Mouse (Mus musculus) heart, embryonic 11.5 days (tissue): Measurements from ENCODE around the gene Tmem183a. TPM values are rescaled to one million over a fixed set of nuclear protein-coding genes. Genes with fewer than 3 reads are reported as not detected.
A peak's percentile ranks its signal among the peaks of the same experiment; 100 is the strongest.

Experiments used
- ATAC-seq: fragments of 200-750 bp; cut with Nextera tagmentation; replicated peaks from 2 replicates; pipeline ENCODE4 v1.8.0; 2017; ENCODE audit warnings: moderate library complexity; ENCODE audit not compliant: insufficient number of reproducible peaks, low FRiP score, low TSS enrichment
- H3K27ac ChIP-seq: fragments of 300-500 bp; sonication (generic); 2 replicates; pipeline ENCODE4 v1.5.1; 2014; ENCODE audit warnings: mild to moderate bottlenecking, low read depth, low read length
- H3K27me3 ChIP-seq: fragments of 300-500 bp; sonication (generic); 2 replicates; pipeline ENCODE4 v1.6.1; 2014; ENCODE audit warnings: mild to moderate bottlenecking, low read length, mixed read lengths; ENCODE audit not compliant: control insufficient read depth, insufficient read depth
- H3K36me3 ChIP-seq: fragments of 300-500 bp; sonication (generic); 2 replicates; pipeline ENCODE4 v1.6.1; 2014; ENCODE audit warnings: mild to moderate bottlenecking, low read length, moderate library complexity, mixed read lengths; ENCODE audit not compliant: control insufficient read depth, insufficient read depth
- H3K4me1 ChIP-seq: fragments of 300-500 bp; sonication (generic); 2 replicates; pipeline ENCODE4 v1.6.1; 2014; ENCODE audit warnings: low read length; ENCODE audit not compliant: control insufficient read depth, insufficient read depth
- H3K4me2 ChIP-seq: fragments of 300-500 bp; sonication (generic); 2 replicates; pipeline ENCODE4 v1.6.1; 2014; ENCODE audit warnings: mild to moderate bottlenecking, moderate library complexity
- H3K4me3 ChIP-seq: fragments of 300-500 bp; sonication (generic); 2 replicates; pipeline ENCODE4 v1.5.1; 2014; ENCODE audit warnings: low read depth, low read length
- H3K9ac ChIP-seq: fragments of 300-500 bp; sonication (generic); 2 replicates; pipeline ENCODE4 v1.6.1; 2014; ENCODE audit warnings: mild to moderate bottlenecking, low read depth, low read length, moderate library complexity
- H3K9me3 ChIP-seq: fragments of 300-500 bp; sonication (generic); replicated peaks from 2 replicates; pipeline ENCODE4 v1.6.1; 2016; ENCODE audit warnings: low read length; ENCODE audit not compliant: control insufficient read depth
- WGBS: fragments of 180-500 bp; shearing (Covaris S2); extraction: QIAGEN DNeasy Blood & Tissue Kit; methylation state at CpG from one replicate; pipeline ENCODE4 v1.1.7; 2014; ENCODE audit not compliant: insufficient replicate concordance; 5-methylcytosine and 5-hydroxymethylcytosine counted together
- polyA plus RNA-seq: library from polyadenylated mRNA; unstranded; fragments of >200 nt; fragmentation: Nextera tagmentation; extraction: Ambion mirVana; gene quantifications from 2 replicates; pipeline ENCODE4 v1.2.1, GENCODE M21; 2014

Gene Tmem183a
- polyA plus RNA-seq, 1 experiment from 2014 or later = 78.8 TPM

DNA sequence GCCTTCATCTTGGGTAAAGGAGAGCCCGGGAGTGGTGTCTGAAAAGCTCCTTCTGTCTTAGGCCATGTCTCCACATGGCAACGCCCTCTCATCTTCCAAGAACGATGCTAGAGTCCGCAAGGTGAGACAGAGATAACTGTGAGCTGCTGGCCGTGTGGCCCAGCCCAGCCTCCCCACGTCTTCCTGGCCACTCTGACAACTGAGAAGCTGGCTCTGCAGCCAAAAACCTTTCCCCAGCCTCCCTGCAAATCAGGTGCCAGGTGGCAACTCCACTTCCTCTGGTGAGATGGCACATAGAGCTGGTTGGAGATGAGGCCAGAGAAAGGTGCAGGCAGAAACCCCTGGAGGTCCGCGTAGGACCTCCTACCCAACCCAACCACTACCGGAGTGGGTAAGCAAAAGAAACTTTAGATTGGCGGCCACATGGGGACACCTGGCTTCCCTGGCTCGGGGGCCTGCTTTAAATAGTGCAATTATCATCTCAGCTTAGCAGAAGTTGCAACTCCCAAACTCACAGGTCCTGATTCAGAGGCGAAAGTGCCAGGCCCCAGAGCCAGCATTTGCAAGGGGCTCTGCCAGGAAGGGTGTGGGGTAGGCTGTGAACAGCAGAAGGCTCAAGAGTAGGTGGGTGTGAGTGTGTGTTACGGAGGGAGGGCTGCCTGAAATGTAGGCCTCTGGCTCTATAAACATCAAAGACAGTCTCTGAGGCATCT lies 26.4 kb downstream of the Tmem183a start:
- H3K4me2 ChIP-seq = no peak overlapping the region
- H3K9ac ChIP-seq = no peak overlapping the region
- no peak overlapping the region for H3K27ac ChIP-seq
- peaks cover 62% of the 10 kb centered on the region for H3K4me1 ChIP-seq
- ATAC-seq = no peak
- no peaks in the 10 kb centered on the region for H3K9me3 ChIP-seq
- H3K4me3 ChIP-seq = no peak overlapping the region
- no peaks in the 10 kb centered on the region for H3K36me3 ChIP-seq
- WGBS = 55% methylated on average over 13 of the region's 13 CpGs
- H3K27me3 ChIP-seq = no peaks in the 10 kb centered on the region

DNA sequence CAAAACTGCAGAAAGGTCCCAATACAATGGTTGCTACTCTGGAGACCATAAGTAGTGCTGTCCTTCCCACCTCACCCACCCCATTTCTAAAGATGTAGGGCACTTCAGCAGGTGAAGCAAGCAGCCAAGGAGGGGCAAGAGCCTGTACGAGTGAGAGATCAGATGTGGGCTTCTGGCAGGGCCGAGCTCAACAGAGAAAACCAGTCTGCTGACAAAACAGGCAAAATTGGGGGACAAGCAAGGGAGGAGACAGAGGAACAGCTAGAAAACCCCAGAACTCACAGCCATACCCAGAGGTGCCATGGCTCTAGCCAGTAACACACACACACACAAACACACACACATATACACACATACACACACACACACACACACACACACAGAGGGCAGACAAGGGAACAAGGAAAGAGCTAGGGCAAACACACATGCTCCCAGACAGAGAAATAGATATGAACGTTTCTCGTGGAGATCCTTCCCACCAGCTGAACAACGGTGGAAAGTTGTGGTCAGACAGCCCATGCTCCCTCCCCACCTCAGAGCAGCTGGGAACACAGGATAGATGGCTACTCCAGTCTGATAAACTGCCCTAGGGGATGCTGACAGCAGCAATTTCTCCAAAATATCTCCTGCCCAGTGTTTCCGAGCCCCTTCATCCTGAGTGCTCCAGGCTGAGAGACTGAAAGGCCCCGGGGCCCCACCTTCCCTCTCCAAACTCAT lies 27.5 kb downstream of the Tmem183a start:
- Histone ChIP-seq H3K4me2 (no peak overlapping the region), H3K27me3 (no peaks in the 10 kb centered on the region), H3K4me1 (peaks cover 59% of the 10 kb centered on the region), H3K9ac (no peak overlapping the region), H3K27ac (peak overlapping the region; percentile 41; the same call in 1 of the 2 replicates), H3K4me3 (no peak overlapping the region), H3K9me3 (no peaks in the 10 kb centered on the region), H3K36me3 (no peaks in the 10 kb centered on the region)
- 42% methylated on average over 7 of the region's 7 CpGs for WGBS
- no peak for ATAC-seq

DNA sequence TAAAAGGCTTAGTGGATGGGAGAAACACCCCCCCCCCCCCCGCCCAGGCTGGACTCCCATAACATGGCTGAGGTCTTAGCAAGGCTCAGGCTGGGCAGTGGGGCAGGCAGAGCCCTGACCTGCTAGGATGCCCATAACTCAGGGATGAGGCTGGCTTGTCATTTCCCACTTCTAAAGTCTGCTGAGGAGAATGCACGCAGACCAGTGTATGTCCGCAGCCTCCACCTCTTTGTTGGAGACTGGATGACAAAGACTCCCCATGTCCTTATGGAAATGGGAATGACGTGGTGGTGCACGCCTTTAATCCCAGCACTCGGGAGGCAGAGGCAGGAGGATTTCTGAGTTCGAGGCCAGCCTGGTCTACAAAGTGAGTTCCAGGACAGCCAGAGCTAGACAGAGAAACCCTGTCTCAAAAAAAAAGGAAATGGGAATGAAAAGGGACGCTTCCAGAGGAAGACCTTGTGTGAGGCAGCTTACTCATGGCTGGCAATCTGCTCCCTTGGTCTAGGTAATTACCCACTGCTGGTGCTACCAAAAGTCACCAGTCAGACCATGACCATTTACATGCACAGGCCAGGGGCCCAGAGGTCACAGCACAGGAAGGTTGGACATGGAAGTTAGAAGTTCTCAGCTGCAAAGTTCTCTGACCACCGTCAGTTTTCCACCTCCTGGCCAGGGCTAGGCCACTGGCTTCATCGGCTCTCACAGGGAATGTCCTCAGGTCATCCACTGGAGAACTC lies 28.2 kb downstream of the Tmem183a start:
- Histone ChIP-seq H3K9me3 (no peaks in the 10 kb centered on the region), H3K9ac (no peak overlapping the region), H3K27ac (no peak overlapping the region; the same call in 1 of the 2 replicates), H3K27me3 (no peaks in the 10 kb centered on the region), H3K4me1 (peaks cover 56% of the 10 kb centered on the region), H3K4me2 (no peak overlapping the region), H3K4me3 (no peak overlapping the region), H3K36me3 (no peaks in the 10 kb centered on the region)
- 83% methylated on average over 10 of the region's 10 CpGs for WGBS
- ATAC-seq = no peak

DNA sequence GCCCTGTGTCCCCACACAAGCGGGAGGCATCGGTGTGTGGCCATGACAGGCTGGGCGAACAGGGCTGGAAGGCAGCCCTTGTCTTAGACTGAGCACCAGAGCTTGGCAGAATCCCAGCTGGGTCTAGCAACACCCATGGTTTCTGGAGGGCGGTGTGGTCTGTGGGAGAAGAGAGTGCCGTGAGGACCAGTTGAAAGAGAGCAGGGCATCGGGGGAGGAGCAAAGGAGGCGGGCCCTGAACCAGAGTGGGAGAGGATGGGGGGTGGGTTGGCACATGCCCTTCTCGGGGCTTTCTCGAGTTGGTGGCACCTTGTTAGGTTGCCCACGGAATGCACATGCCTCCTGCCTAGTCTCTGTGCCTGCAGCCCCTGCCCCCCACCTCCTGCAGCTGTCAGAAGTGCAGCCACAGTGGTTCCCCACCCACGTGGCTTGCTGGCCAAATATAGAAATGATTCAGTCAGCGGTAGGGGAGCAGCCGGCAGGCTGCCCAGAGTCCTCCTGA lies 29.0 kb downstream of the Tmem183a start, which contains the start of gene Ppfia4:
Ppfia4 (minus strand) TSS at position 159 of the 502 bp plus-strand sequence.
- peak within 1 kb of the TSS; percentile 52 for H3K4me2 ChIP-seq
- H3K4me3 ChIP-seq = no peak within 1 kb of the TSS
- H3K9ac ChIP-seq = 0 out of 2 replicates have a peak within 1 kb of the TSS, but pooled peaks have one; percentile 28
- H3K27ac ChIP-seq = peak within 1 kb of the TSS; percentile 79
- ATAC-seq = peak; percentile 52; the same call in 1 of the 2 replicates
- H3K27me3 ChIP-seq = no peaks in the 10 kb centered on the region
- 0 out of 2 replicates have a peak, but pooled peaks cover 3% of the 10 kb centered on the region for H3K36me3 ChIP-seq
- H3K4me1 ChIP-seq = peaks cover 56% of the 10 kb centered on the region
- 43% methylated on average over 13 of the region's 13 CpGs for WGBS
- H3K9me3 ChIP-seq = no peaks in the 10 kb centered on the region

DNA sequence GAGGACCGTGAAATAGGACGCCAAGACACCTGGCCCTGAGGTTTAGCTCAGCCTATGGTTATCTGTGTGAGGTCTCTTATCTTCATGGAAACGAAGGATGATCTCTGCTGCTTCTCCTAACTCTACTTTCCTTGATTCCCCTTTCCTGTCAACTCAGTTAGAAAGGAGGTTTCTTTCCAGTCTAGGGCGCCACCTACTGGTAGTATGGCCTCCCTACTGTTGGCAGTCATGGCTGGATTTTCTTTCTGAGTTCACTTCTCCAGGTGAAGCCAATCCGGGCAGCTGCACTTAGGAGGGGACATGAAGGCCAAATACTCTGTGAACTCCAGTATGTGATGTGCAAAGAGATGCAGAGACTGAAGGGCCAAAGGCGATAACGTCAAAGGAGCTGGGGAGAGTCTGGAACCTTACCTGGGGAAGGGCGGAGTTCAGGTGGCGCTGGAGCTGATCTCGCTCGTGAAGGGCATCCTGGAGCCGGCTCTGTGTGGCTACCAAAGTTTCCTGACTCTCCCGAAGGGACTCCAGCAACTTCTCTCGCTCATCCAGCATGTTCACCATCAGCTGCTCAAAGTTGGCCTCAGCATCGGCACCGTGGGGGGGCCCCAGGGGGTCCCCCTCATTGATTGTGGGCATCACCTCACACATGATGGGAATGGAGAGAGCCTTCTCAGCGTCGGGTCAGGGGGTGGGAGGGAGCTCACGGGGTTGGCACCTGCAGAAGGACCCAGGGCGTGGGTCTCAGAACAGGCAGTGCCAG lies 29.7 kb downstream of the Tmem183a start:
- WGBS = 54% methylated on average over 20 of the region's 20 CpGs
- H3K4me3 ChIP-seq = no peak overlapping the region
- no peak for ATAC-seq

DNA sequence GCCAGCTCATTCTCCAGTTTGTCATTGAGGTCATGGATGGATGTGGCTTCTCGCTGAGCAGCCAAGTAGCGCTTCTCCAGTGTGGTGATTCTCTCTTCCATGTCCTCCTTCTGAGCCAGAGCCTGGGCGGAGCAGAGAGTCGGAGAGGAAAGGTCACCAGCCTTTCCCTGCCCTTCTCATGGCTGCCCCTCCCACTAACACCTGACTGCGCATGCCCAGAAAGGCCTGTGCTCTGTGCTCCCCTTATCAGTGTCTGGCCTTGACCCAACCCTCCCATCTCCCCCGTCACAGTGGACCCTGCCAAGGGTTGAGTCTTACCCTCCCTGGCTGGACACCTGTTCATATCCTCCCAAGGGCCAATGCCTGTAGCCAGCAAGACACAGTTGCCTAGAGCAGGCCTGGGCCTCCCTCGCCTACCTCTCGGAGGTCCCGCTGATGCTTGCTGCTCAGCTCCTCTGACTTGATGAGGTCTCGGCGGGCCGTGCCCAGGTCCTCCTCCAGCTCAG lies 34.9 kb downstream of the Tmem183a start:
- WGBS = 91% methylated on average over 12 of the region's 12 CpGs
- H3K36me3 ChIP-seq = peaks cover 11% of the 10 kb centered on the region; the same call in 1 of the 2 replicates
- no peak for ATAC-seq
- H3K9me3 ChIP-seq = no peaks in the 10 kb centered on the region
- no peak overlapping the region for H3K9ac ChIP-seq
- no peak overlapping the region for H3K4me2 ChIP-seq
- no peaks in the 10 kb centered on the region for H3K27me3 ChIP-seq
- no peak overlapping the region for H3K27ac ChIP-seq
- no peak overlapping the region for H3K4me3 ChIP-seq
- no peaks in the 10 kb centered on the region for H3K4me1 ChIP-seq

More for the DNA sequence above, 29.7 kb downstream of the Tmem183a start:
- Histone ChIP-seq H3K36me3 (0 out of 2 replicates have a peak, but pooled peaks cover 3% of the 10 kb centered on the region), H3K27me3 (no peaks in the 10 kb centered on the region), H3K4me1 (peaks cover 48% of the 10 kb centered on the region), H3K4me2 (peak overlapping the region; percentile 52; the same call in 1 of the 2 replicates), H3K9ac (no peak overlapping the region), H3K27ac (peak overlapping the region; percentile 79), H3K9me3 (no peaks in the 10 kb centered on the region)

DNA sequence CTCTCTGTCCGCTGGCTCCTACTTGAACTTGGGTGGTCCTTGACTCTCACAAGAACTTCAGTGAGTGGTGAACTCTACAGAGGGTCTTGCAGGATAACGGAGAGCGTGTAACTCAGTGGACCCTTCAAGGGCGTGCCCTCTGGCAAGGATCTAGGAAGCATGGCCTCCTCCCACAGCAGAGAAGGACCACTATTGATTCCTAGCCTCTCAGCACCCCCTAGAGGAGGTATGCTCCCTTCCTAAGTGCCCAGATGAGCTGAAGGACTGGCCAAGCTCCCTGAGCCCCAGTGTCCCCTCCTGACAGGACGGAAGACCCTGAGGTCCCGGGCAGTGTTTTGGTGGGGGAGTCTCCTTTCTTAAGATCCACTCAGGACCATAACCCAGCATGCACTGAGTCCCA lies 39.2 kb downstream of the Tmem183a start:
- Histone ChIP-seq H3K27ac (no peak overlapping the region), H3K4me3 (no peak overlapping the region), H3K9me3 (no peaks in the 10 kb centered on the region), H3K27me3 (no peaks in the 10 kb centered on the region), H3K4me2 (no peak overlapping the region), H3K36me3 (peaks cover 8% of the 10 kb centered on the region; the same call in 1 of the 2 replicates), H3K4me1 (no peaks in the 10 kb centered on the region), H3K9ac (no peak overlapping the region)
- ATAC-seq = no peak
- WGBS = 80% methylated on average over 6 of the region's 6 CpGs
